Mouse (Mus musculus) neural tube, embryonic 11.5 days (tissue): ENCODE measurements around the gene Sco1. TPM values are rescaled to one million over a fixed set of nuclear protein-coding genes. Genes with fewer than 3 reads are reported as not detected.

Experiments
- ATAC-seq: fragments of 200-750 bp; cut with Nextera tagmentation; 2 replicates; pipeline ENCODE4 v1.8.0; 2017; ENCODE audit warnings: moderate number of reproducible peaks, mild to moderate bottlenecking, moderate TSS enrichment, moderate library complexity; ENCODE audit not compliant: insufficient read depth, low FRiP score, low TSS enrichment
- DNase-seq: peaks from one replicate; pipeline ENCODE4 v3.0.0-alpha.2; 2015; ENCODE audit warnings: low spot score
- H3K27ac ChIP-seq: fragments of 300-500 bp; sonication (generic); 2 replicates; pipeline ENCODE4 v1.5.1; 2014; ENCODE audit warnings: low read depth, mild to moderate bottlenecking, low read length
- H3K27me3 ChIP-seq: fragments of 300-500 bp; sonication (generic); 2 replicates; pipeline ENCODE4 v1.6.1; 2014; ENCODE audit warnings: mild to moderate bottlenecking, low read length, mixed read lengths; ENCODE audit not compliant: control insufficient read depth, insufficient read depth
- H3K36me3 ChIP-seq: fragments of 300-500 bp; sonication (generic); 2 replicates; pipeline ENCODE4 v1.6.1; 2014; ENCODE audit warnings: mild to moderate bottlenecking, low read length, moderate library complexity, mixed read lengths; ENCODE audit not compliant: control insufficient read depth, insufficient read depth
- H3K4me1 ChIP-seq: fragments of 300-500 bp; sonication (generic); 2 replicates; pipeline ENCODE4 v1.6.1; 2014; ENCODE audit warnings: low read length, mixed read lengths; ENCODE audit not compliant: control insufficient read depth, insufficient read depth
- H3K4me2 ChIP-seq: fragments of 300-500 bp; sonication (generic); 2 replicates; pipeline ENCODE4 v1.6.1; 2014; ENCODE audit warnings: low read depth, mild to moderate bottlenecking, moderate library complexity
- H3K4me3 ChIP-seq: fragments of 300-500 bp; sonication (generic); 2 replicates; pipeline ENCODE4 v1.5.1; 2014; ENCODE audit warnings: low read depth, low read length
- H3K9ac ChIP-seq: fragments of 300-500 bp; sonication (generic); 2 replicates; pipeline ENCODE4 v1.6.1; 2014; ENCODE audit warnings: mild to moderate bottlenecking, low read length
- H3K9me3 ChIP-seq: fragments of 300-500 bp; sonication (generic); 2 replicates; pipeline ENCODE4 v1.6.1; 2016; ENCODE audit warnings: low read length; ENCODE audit not compliant: control insufficient read depth
- WGBS: fragments of 180-500 bp; shearing (Covaris S2); extraction: QIAGEN DNeasy Blood & Tissue Kit; methylation state at CpG from one replicate; pipeline ENCODE4 v1.1.7; 2014; 5-methylcytosine and 5-hydroxymethylcytosine counted together
- polyA plus RNA-seq: library from polyadenylated mRNA; unstranded; fragments of >200 nt; fragmentation: Nextera tagmentation; extraction: Ambion mirVana; gene quantifications from 2 replicates; pipeline ENCODE4 v1.2.1, GENCODE M21; 2014

Sco1 gene
- polyA plus RNA-seq, 1 experiment from 2014 or later = 18.6 TPM

- Histone ChIP-seq H3K4me1 (no peaks in the 10 kb centered on the region), H3K9ac (no peak overlapping the region), H3K4me3 (no peak overlapping the region), H3K27ac (no peak overlapping the region), H3K9me3 (no peaks in the 10 kb centered on the region), H3K36me3 (peaks cover 7% of the 10 kb centered on the region), H3K27me3 (no peaks in the 10 kb centered on the region), H3K4me2 (no peak overlapping the region)
- ATAC-seq (no peak), DNase-seq (no peak)
- 94% methylated on average over 6 of the region's 6 CpGs for WGBS
Measured at GRCm38 (mm10) chr11:67036229-67036628, 16.2 kb upstream of the Sco1 start.

- H3K4me3 ChIP-seq = no peak overlapping the region
- H3K4me1 ChIP-seq = no peaks in the 10 kb centered on the region
- ATAC-seq (no peak), DNase-seq (no peak)
- H3K27me3 ChIP-seq = no peaks in the 10 kb centered on the region
- no peak overlapping the region for H3K9ac ChIP-seq
- no peak overlapping the region for H3K4me2 ChIP-seq
- no peaks in the 10 kb centered on the region for H3K9me3 ChIP-seq
- H3K27ac ChIP-seq = no peak overlapping the region
- whole genome bisulfite sequencing = 96% methylated on average over 9 of the region's 9 CpGs
- H3K36me3 ChIP-seq = peaks cover 9% of the 10 kb centered on the region
Measured at GRCm38 (mm10) chr11:67036892-67037291, 15.6 kb upstream of the Sco1 start.

- Histone ChIP-seq H3K36me3 (peaks cover 9% of the 10 kb centered on the region), H3K9me3 (no peaks in the 10 kb centered on the region), H3K27me3 (no peaks in the 10 kb centered on the region), H3K27ac (no peak overlapping the region), H3K4me3 (no peak overlapping the region), H3K9ac (no peak overlapping the region), H3K4me1 (no peaks in the 10 kb centered on the region), H3K4me2 (no peak overlapping the region)
- no peak for DNase-seq
- WGBS = 90% methylated on average over 3 of the region's 3 CpGs
- no peak for ATAC-seq
Measured at GRCm38 (mm10) chr11:67039799-67040198, 12.7 kb upstream of the Sco1 start.

GRCm38 (mm10) chr11:67040483-67040882 lies 12.0 kb upstream of the Sco1 start:
- no peak overlapping the region for H3K9ac ChIP-seq
- H3K4me2 ChIP-seq = no peak overlapping the region
- peaks cover 9% of the 10 kb centered on the region for H3K36me3 ChIP-seq
- no peaks in the 10 kb centered on the region for H3K27me3 ChIP-seq
- DNase-seq = no peak
- H3K4me1 ChIP-seq = no peaks in the 10 kb centered on the region
- ATAC-seq = no peak
- H3K9me3 ChIP-seq = no peaks in the 10 kb centered on the region
- 95% methylated on average over 6 of the region's 6 CpGs for WGBS
- H3K27ac ChIP-seq = no peak overlapping the region
- no peak overlapping the region for H3K4me3 ChIP-seq

- H3K36me3 ChIP-seq = peaks cover 9% of the 10 kb centered on the region
- no peaks in the 10 kb centered on the region for H3K27me3 ChIP-seq
- DNase-seq = peak; percentile 10
- H3K9me3 ChIP-seq = no peaks in the 10 kb centered on the region
- no peaks in the 10 kb centered on the region for H3K4me1 ChIP-seq
- H3K4me2 ChIP-seq = no peak overlapping the region
- WGBS = 31% methylated on average over 8 of the region's 8 CpGs
- ATAC-seq = no peak
- no peak overlapping the region for H3K4me3 ChIP-seq
- H3K9ac ChIP-seq = no peak overlapping the region
- no peak overlapping the region for H3K27ac ChIP-seq
Measured at GRCm38 (mm10) chr11:67043007-67043406, 9.5 kb upstream of the Sco1 start.

- H3K4me2 ChIP-seq = no peak overlapping the region
- H3K4me3 ChIP-seq = no peak overlapping the region
- H3K27me3 ChIP-seq = no peaks in the 10 kb centered on the region
- H3K4me1 ChIP-seq = no peaks in the 10 kb centered on the region
- H3K36me3 ChIP-seq = peaks cover 11% of the 10 kb centered on the region
- DNase-seq (no peak), ATAC-seq (no peak)
- no peaks in the 10 kb centered on the region for H3K9me3 ChIP-seq
- H3K9ac ChIP-seq = no peak overlapping the region
- no peak overlapping the region for H3K27ac ChIP-seq
- WGBS = 86% methylated on average over 6 of the region's 6 CpGs
Measured at GRCm38 (mm10) chr11:67044959-67045358, 7.5 kb upstream of the Sco1 start.

- H3K36me3 ChIP-seq = 0 out of 2 replicates have a peak, but pooled peaks cover 2% of the 10 kb centered on the region
- no peak for ATAC-seq
- no peak for DNase-seq
- no peak overlapping the region for H3K4me3 ChIP-seq
- no peaks in the 10 kb centered on the region for H3K27me3 ChIP-seq
- no peaks in the 10 kb centered on the region for H3K9me3 ChIP-seq
- no peak overlapping the region for H3K4me2 ChIP-seq
- WGBS = 90% methylated on average over 5 of the region's 5 CpGs
- 0 out of 2 replicates have a peak, but pooled peaks cover 4% of the 10 kb centered on the region for H3K4me1 ChIP-seq
- H3K27ac ChIP-seq = no peak overlapping the region
- H3K9ac ChIP-seq = no peak overlapping the region
Measured at GRCm38 (mm10) chr11:67047199-67047598, 5.3 kb upstream of the Sco1 start.

- no peaks in the 10 kb centered on the region for H3K9me3 ChIP-seq
- H3K9ac ChIP-seq = no peak overlapping the region
- DNase-seq (no peak), ATAC-seq (no peak)
- no peak overlapping the region for H3K4me2 ChIP-seq
- no peak overlapping the region for H3K4me3 ChIP-seq
- peaks cover 8% of the 10 kb centered on the region; the same call in 1 of the 2 replicates for H3K4me1 ChIP-seq
- no peaks in the 10 kb centered on the region for H3K27me3 ChIP-seq
- WGBS = 90% methylated on average over 8 of the region's 8 CpGs
- H3K27ac ChIP-seq = no peak overlapping the region
- H3K36me3 ChIP-seq = 0 out of 2 replicates have a peak, but pooled peaks cover 2% of the 10 kb centered on the region
Measured at GRCm38 (mm10) chr11:67048496-67048895, 4.0 kb upstream of the Sco1 start.

- H3K27me3 ChIP-seq = no peaks in the 10 kb centered on the region
- H3K36me3 ChIP-seq = 0 out of 2 replicates have a peak, but pooled peaks cover 2% of the 10 kb centered on the region
- H3K27ac ChIP-seq = no peak overlapping the region
Measured at GRCm38 (mm10) chr11:67049256-67049655, 3.2 kb upstream of the Sco1 start.

More at GRCm38 (mm10) chr11:67049256-67049655, 3.2 kb upstream of the Sco1 start:
- H3K9ac ChIP-seq = no peak overlapping the region
- ATAC-seq (no peak), DNase-seq (no peak)
- no peaks in the 10 kb centered on the region for H3K9me3 ChIP-seq
- H3K4me2 ChIP-seq = no peak overlapping the region
- 95% methylated on average over 3 of the region's 3 CpGs for WGBS
- H3K4me1 ChIP-seq = peaks cover 10% of the 10 kb centered on the region; the same call in 1 of the 2 replicates
- H3K4me3 ChIP-seq = no peak overlapping the region
